Mouse (Mus musculus): ENCODE results near the gene E4f1.

DNA sequence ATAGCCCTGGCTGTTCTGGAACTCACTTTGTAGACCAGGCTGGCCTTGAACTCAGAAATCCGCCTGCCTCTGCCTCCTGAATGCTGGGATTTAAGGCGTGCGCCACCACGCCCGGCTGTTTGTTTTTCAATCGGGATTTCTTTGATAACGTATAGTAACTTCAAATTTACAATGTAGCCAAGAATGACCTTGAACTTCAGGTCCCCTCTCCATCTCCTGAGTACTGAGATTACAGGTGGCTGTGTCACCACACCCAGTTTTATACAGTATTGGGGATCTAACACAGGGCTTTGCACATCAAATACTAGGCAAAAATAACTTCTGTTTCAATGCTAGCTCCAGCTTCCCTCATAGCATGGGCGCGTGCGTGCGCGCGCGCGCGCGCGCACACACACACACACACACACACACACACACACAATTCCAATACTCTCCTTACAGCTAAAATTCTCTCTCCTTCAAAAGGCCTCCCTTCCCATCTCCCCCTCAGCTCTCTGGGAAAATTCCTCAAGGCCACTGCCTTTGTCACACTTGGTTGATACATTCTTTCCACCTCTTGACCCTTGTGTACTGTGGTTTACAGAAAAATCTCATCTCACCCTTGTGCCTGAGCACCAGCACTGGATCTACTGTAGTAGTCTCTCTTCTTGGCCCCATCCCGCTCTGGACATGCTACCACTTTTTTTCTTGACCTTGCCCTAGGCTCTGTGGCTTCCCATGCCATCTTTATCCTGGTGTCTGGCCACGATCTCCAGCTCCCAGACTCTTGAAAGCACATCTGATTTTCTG, 11.1 kb upstream of the E4f1 start:
- TF ChIP-seq POLR2A (IDR thresholded peaks at IDR 0.05; ENCODE audit: insufficient read depth, low read depth, low read length) (no peak), CTCF (IDR thresholded peaks at IDR 0.05; ENCODE audit: insufficient read depth, low read depth, low read length) (no peak)

Measured in olfactory bulb, adult 2 months (tissue).